Mouse (Mus musculus): ENCODE measurements around the gene Cdca5. TPM values are rescaled to one million over a fixed set of nuclear protein-coding genes. Genes with fewer than 3 reads are reported as not detected.
"Not testable (repeated sequence)": the region's sequence is repeated elsewhere in the genome, so short reads cannot be mapped to it uniquely, and the experiment has no call there.

The Cdca5 gene
- polyA plus RNA-seq, 1 experiment from 2014 or later, result 39.0 TPM

- Histone ChIP-seq H3K27me3 (ENCODE audit: control insufficient read depth, insufficient read depth, low read length) (no peaks in the 10 kb centered on the region), H3K4me1 (ENCODE audit: control insufficient read depth, insufficient read depth, low read length) (0 out of 2 replicates have a peak, but pooled peaks cover 2% of the 10 kb centered on the region), H3K36me3 (ENCODE audit: control insufficient read depth, insufficient read depth, low read length) (peaks cover 13% of the 10 kb centered on the region; the same call in 1 of the 2 replicates), H3K9me3 (ENCODE audit: control insufficient read depth, low read depth, low read length) (no peaks in the 10 kb centered on the region), H3K4me2 (replicated peaks; ENCODE audit: low read depth, low read length) (no peak overlapping the region), H3K4me3 (ENCODE audit: low read depth, low read length) (no peak overlapping the region), H3K9ac (replicated peaks; ENCODE audit: low read depth, low read length) (no peak overlapping the region), H3K27ac (ENCODE audit: low read length) (no peak overlapping the region)
- 83% methylated on average over 7 of the region's 7 CpGs for WGBS
- no peak for ATAC-seq (ENCODE audit: insufficient number of reproducible peaks, insufficient read depth, low FRiP score, low read depth)
Measured at GRCm38 (mm10) chr19:6132171-6132827, 47.5 kb downstream of the Cdca5 start.

- not testable (repeated sequence) for H3K9ac ChIP-seq (replicated peaks; ENCODE audit: low read depth, low read length); H3K4me3 ChIP-seq (ENCODE audit: low read depth, low read length); H3K27ac ChIP-seq (ENCODE audit: low read length); H3K9me3 ChIP-seq (ENCODE audit: control insufficient read depth, low read depth, low read length); H3K27me3 ChIP-seq (ENCODE audit: control insufficient read depth, insufficient read depth, low read length); H3K4me1 ChIP-seq (ENCODE audit: control insufficient read depth, insufficient read depth, low read length); H3K4me2 ChIP-seq (replicated peaks; ENCODE audit: low read depth, low read length); ATAC-seq (ENCODE audit: insufficient number of reproducible peaks, insufficient read depth, low FRiP score, low read depth)
- H3K36me3 ChIP-seq (ENCODE audit: control insufficient read depth, insufficient read depth, low read length), result peaks cover 18% of the 10 kb centered on the region; the same call in 1 of the 2 replicates
- WGBS, result 44% methylated on average over 1 of the region's 1 CpGs
Measured at GRCm38 (mm10) chr19:6133197-6133596, 48.4 kb downstream of the Cdca5 start.

GRCm38 (mm10) chr19:6136397-6136796 lies 51.6 kb downstream of the Cdca5 start:
- no peak overlapping the region for H3K4me2 ChIP-seq (replicated peaks; ENCODE audit: low read depth, low read length)
- H3K27me3 ChIP-seq (ENCODE audit: control insufficient read depth, insufficient read depth, low read length), result no peaks in the 10 kb centered on the region

GRCm38 (mm10) chr19:6139701-6140100 lies 54.9 kb downstream of the Cdca5 start:
- Histone ChIP-seq H3K36me3 (ENCODE audit: control insufficient read depth, insufficient read depth, low read length) (peaks cover 14% of the 10 kb centered on the region; the same call in 1 of the 2 replicates), H3K9me3 (ENCODE audit: control insufficient read depth, low read depth, low read length) (no peaks in the 10 kb centered on the region), H3K4me3 (ENCODE audit: low read depth, low read length) (no peak overlapping the region), H3K9ac (replicated peaks; ENCODE audit: low read depth, low read length) (no peak overlapping the region), H3K4me1 (ENCODE audit: control insufficient read depth, insufficient read depth, low read length) (no peaks in the 10 kb centered on the region; the same call in 1 of the 2 replicates), H3K27me3 (ENCODE audit: control insufficient read depth, insufficient read depth, low read length) (no peaks in the 10 kb centered on the region), H3K27ac (ENCODE audit: low read length) (no peak overlapping the region), H3K4me2 (replicated peaks; ENCODE audit: low read depth, low read length) (peak overlapping the region; percentile 72)
- no peak for ATAC-seq (ENCODE audit: insufficient number of reproducible peaks, insufficient read depth, low FRiP score, low read depth)
- 96% methylated on average over 6 of the region's 6 CpGs for WGBS

More at GRCm38 (mm10) chr19:6136397-6136796, 51.6 kb downstream of the Cdca5 start:
- ATAC-seq (ENCODE audit: insufficient number of reproducible peaks, insufficient read depth, low FRiP score, low read depth), result no peak
- WGBS, result 77% methylated on average over 3 of the region's 3 CpGs
- H3K27ac ChIP-seq (ENCODE audit: low read length), result no peak overlapping the region
- H3K4me3 ChIP-seq (ENCODE audit: low read depth, low read length), result no peak overlapping the region
- H3K9me3 ChIP-seq (ENCODE audit: control insufficient read depth, low read depth, low read length), result no peaks in the 10 kb centered on the region
- no peak overlapping the region for H3K9ac ChIP-seq (replicated peaks; ENCODE audit: low read depth, low read length)
- peaks cover 18% of the 10 kb centered on the region; the same call in 1 of the 2 replicates for H3K36me3 ChIP-seq (ENCODE audit: control insufficient read depth, insufficient read depth, low read length)
- H3K4me1 ChIP-seq (ENCODE audit: control insufficient read depth, insufficient read depth, low read length), result no peaks in the 10 kb centered on the region; the same call in 1 of the 2 replicates

GRCm38 (mm10) chr19:6140374-6140677 lies 55.5 kb downstream of the Cdca5 start:
- H3K9ac ChIP-seq (replicated peaks; ENCODE audit: low read depth, low read length), result peak overlapping the region; percentile 78
- H3K9me3 ChIP-seq (ENCODE audit: control insufficient read depth, low read depth, low read length), result no peaks in the 10 kb centered on the region
- no peaks in the 10 kb centered on the region; the same call in 1 of the 2 replicates for H3K4me1 ChIP-seq (ENCODE audit: control insufficient read depth, insufficient read depth, low read length)
- no peak for ATAC-seq (ENCODE audit: insufficient number of reproducible peaks, insufficient read depth, low FRiP score, low read depth)
- H3K4me2 ChIP-seq (replicated peaks; ENCODE audit: low read depth, low read length), result peak overlapping the region; percentile 72
- peak overlapping the region; percentile 96 for H3K27ac ChIP-seq (ENCODE audit: low read length)
- H3K4me3 ChIP-seq (ENCODE audit: low read depth, low read length), result peak overlapping the region; percentile 66
- WGBS, result 5% methylated on average over 16 of the region's 16 CpGs
- no peaks in the 10 kb centered on the region for H3K27me3 ChIP-seq (ENCODE audit: control insufficient read depth, insufficient read depth, low read length)
- peaks cover 9% of the 10 kb centered on the region; the same call in 1 of the 2 replicates for H3K36me3 ChIP-seq (ENCODE audit: control insufficient read depth, insufficient read depth, low read length)

GRCm38 (mm10) chr19:6140678-6141393 lies 56.1 kb downstream of the Cdca5 start, which contains the start of gene Batf2:
Batf2 (plus strand) TSS chr19:6140983.
- Histone ChIP-seq H3K4me1 (ENCODE audit: control insufficient read depth, insufficient read depth, low read length) (no peaks in the 10 kb centered on the region; the same call in 1 of the 2 replicates), H3K4me3 (ENCODE audit: low read depth, low read length) (peak within 1 kb of the TSS; percentile 66), H3K4me2 (replicated peaks; ENCODE audit: low read depth, low read length) (peak within 1 kb of the TSS; percentile 72), H3K36me3 (ENCODE audit: control insufficient read depth, insufficient read depth, low read length) (peaks cover 9% of the 10 kb centered on the region; the same call in 1 of the 2 replicates), H3K27ac (ENCODE audit: low read length) (peak within 1 kb of the TSS; percentile 96), H3K27me3 (ENCODE audit: control insufficient read depth, insufficient read depth, low read length) (no peaks in the 10 kb centered on the region), H3K9me3 (ENCODE audit: control insufficient read depth, low read depth, low read length) (no peaks in the 10 kb centered on the region), H3K9ac (replicated peaks; ENCODE audit: low read depth, low read length) (peak within 1 kb of the TSS; percentile 78)
- WGBS, result under 1% methylated on average over 67 of the region's 68 CpGs
- ATAC-seq (ENCODE audit: insufficient number of reproducible peaks, insufficient read depth, low FRiP score, low read depth), result peak; percentile 93

GRCm38 (mm10) chr19:6141394-6141749 lies 56.6 kb downstream of the Cdca5 start, which contains the start of gene Arl2:
Arl2 (minus strand) TSS chr19:6141548.
- Histone ChIP-seq H3K4me1 (ENCODE audit: control insufficient read depth, insufficient read depth, low read length) (no peaks in the 10 kb centered on the region; the same call in 1 of the 2 replicates), H3K27ac (ENCODE audit: low read length) (peak within 1 kb of the TSS; percentile 96), H3K36me3 (ENCODE audit: control insufficient read depth, insufficient read depth, low read length) (peaks cover 5% of the 10 kb centered on the region; the same call in 1 of the 2 replicates), H3K9me3 (ENCODE audit: control insufficient read depth, low read depth, low read length) (no peaks in the 10 kb centered on the region), H3K4me2 (replicated peaks; ENCODE audit: low read depth, low read length) (peak within 1 kb of the TSS; percentile 72), H3K27me3 (ENCODE audit: control insufficient read depth, insufficient read depth, low read length) (no peaks in the 10 kb centered on the region), H3K9ac (replicated peaks; ENCODE audit: low read depth, low read length) (peak within 1 kb of the TSS; percentile 78), H3K4me3 (ENCODE audit: low read depth, low read length) (peak within 1 kb of the TSS; percentile 66)
- ATAC-seq (ENCODE audit: insufficient number of reproducible peaks, insufficient read depth, low FRiP score, low read depth), result peak; percentile 76
- WGBS, result under 1% methylated on average over 15 of the region's 15 CpGs
